Mouse (Mus musculus) olfactory bulb, adult 2 months (tissue): ENCODE measurements around the gene Rab14. TPM values are rescaled to one million over a fixed set of nuclear protein-coding genes. Genes with fewer than 3 reads are reported as not detected.

Source experiments
- H3K27ac ChIP-seq: fragments of 200-500 bp; 2 replicates; pipeline ENCODE4 v1.5.1; 2012; ENCODE audit warnings: low read depth, low read length; ENCODE audit not compliant: insufficient read depth
- H3K4me1 ChIP-seq: fragments of 200-500 bp; 2 replicates; pipeline ENCODE4 v1.6.1; 2012; ENCODE audit warnings: low read length; ENCODE audit not compliant: control insufficient read depth, insufficient read depth
- H3K4me3 ChIP-seq: fragments of 200-500 bp; 2 replicates; pipeline ENCODE4 v1.5.1; 2012; ENCODE audit warnings: mild to moderate bottlenecking, low read depth, low read length, moderate library complexity; ENCODE audit not compliant: insufficient read depth
- CTCF ChIP-seq: fragments of 200-500 bp; IDR thresholded peaks from 2 replicates; pipeline ENCODE4 v1.5.1; 2012; ENCODE audit warnings: low read depth, mild to moderate bottlenecking, low read length, moderate library complexity; ENCODE audit not compliant: insufficient read depth
- POLR2A ChIP-seq: fragments of 200-500 bp; IDR thresholded peaks from 2 replicates; pipeline ENCODE4 v1.6.1; 2012; ENCODE audit warnings: mild to moderate bottlenecking, low read depth, low read length, moderate library complexity; ENCODE audit not compliant: insufficient read depth
- WGBS: fragments of 180-500 bp; shearing (Covaris S2); methylation state at CpG from one replicate; pipeline ENCODE4 v1.1.7; 2018; 5-methylcytosine and 5-hydroxymethylcytosine counted together
- polyA plus RNA-seq: library from polyadenylated mRNA; stranded (reverse); fragments of >200 nt; gene quantifications from 2 replicates; pipeline ENCODE4 v1.2.4, GENCODE M21; 2012; ENCODE audit warnings: low replicate concordance; ENCODE audit not compliant: missing spikeins, insufficient read depth, insufficient read length

Gene Rab14
- polyA plus RNA-seq, 1 experiment, result 306 TPM

- no peak for TF ChIP-seq POLR2A
- TF ChIP-seq CTCF, result no peak
- peaks cover 7% of the 10 kb centered on the region for H3K4me1 ChIP-seq
- 80% methylated on average over 3 of the region's 3 CpGs for WGBS
- no peak overlapping the region for H3K27ac ChIP-seq
- no peak overlapping the region for H3K4me3 ChIP-seq
Measured at GRCm38 (mm10) chr2:35178153-35178552, 22.8 kb downstream of the Rab14 start.

GRCm38 (mm10) chr2:35175281-35176065, 25.4 kb downstream of the Rab14 start:
- no peak overlapping the region for H3K4me3 ChIP-seq
- 64% methylated on average over 12 of the region's 12 CpGs for WGBS

GRCm38 (mm10) chr2:35174100-35174499, 26.8 kb downstream of the Rab14 start:
- TF ChIP-seq POLR2A, result no peak
- no peak for TF ChIP-seq CTCF
- peaks cover 7% of the 10 kb centered on the region for H3K4me1 ChIP-seq
- no peak overlapping the region for H3K4me3 ChIP-seq
- H3K27ac ChIP-seq, result no peak overlapping the region
- WGBS, result 58% methylated on average over 5 of the region's 5 CpGs

More at GRCm38 (mm10) chr2:35175281-35176065, 25.4 kb downstream of the Rab14 start:
- Histone ChIP-seq H3K27ac (no peak overlapping the region), H3K4me1 (peaks cover 7% of the 10 kb centered on the region)
- no peak for TF ChIP-seq POLR2A
- TF ChIP-seq CTCF, result no peak

- WGBS, result 92% methylated on average over 5 of the region's 5 CpGs
- H3K4me3 ChIP-seq, result no peak overlapping the region
- peaks cover 7% of the 10 kb centered on the region for H3K4me1 ChIP-seq
- no peak overlapping the region for H3K27ac ChIP-seq
- TF ChIP-seq CTCF (no peak), POLR2A (no peak)
Measured at GRCm38 (mm10) chr2:35173666-35174065, 27.3 kb downstream of the Rab14 start.

- 92% methylated on average over 4 of the region's 4 CpGs for WGBS
Measured at GRCm38 (mm10) chr2:35172246-35172645, 28.7 kb downstream of the Rab14 start.

GRCm38 (mm10) chr2:35171341-35171861, 29.5 kb downstream of the Rab14 start:
- WGBS, result 83% methylated on average over 10 of the region's 10 CpGs
- TF ChIP-seq POLR2A (no peak), CTCF (no peak)
- H3K27ac ChIP-seq, result no peak overlapping the region
- H3K4me1 ChIP-seq, result peaks cover 7% of the 10 kb centered on the region
- no peak overlapping the region for H3K4me3 ChIP-seq

More at GRCm38 (mm10) chr2:35172246-35172645, 28.7 kb downstream of the Rab14 start:
- H3K4me3 ChIP-seq, result no peak overlapping the region
- H3K27ac ChIP-seq, result no peak overlapping the region
- peaks cover 7% of the 10 kb centered on the region for H3K4me1 ChIP-seq
- TF ChIP-seq POLR2A, result no peak
- TF ChIP-seq CTCF, result no peak

- WGBS, result 93% methylated on average over 2 of the region's 2 CpGs
- TF ChIP-seq CTCF (no peak), POLR2A (no peak)
- H3K4me3 ChIP-seq, result no peak overlapping the region
- H3K27ac ChIP-seq, result no peak overlapping the region
- no peaks in the 10 kb centered on the region for H3K4me1 ChIP-seq
Measured at GRCm38 (mm10) chr2:35169452-35169851, 31.5 kb downstream of the Rab14 start.

- WGBS, result 94% methylated on average over 5 of the region's 5 CpGs
- H3K4me3 ChIP-seq, result no peak overlapping the region
- no peak overlapping the region for H3K27ac ChIP-seq
- H3K4me1 ChIP-seq, result no peaks in the 10 kb centered on the region
- no peak for TF ChIP-seq CTCF
- TF ChIP-seq POLR2A, result no peak
Measured at GRCm38 (mm10) chr2:35166816-35167215, 34.1 kb downstream of the Rab14 start.

GRCm38 (mm10) chr2:35165416-35165815, 35.5 kb downstream of the Rab14 start:
- no peak overlapping the region for H3K4me3 ChIP-seq
- 94% methylated on average over 13 of the region's 13 CpGs for WGBS
- TF ChIP-seq CTCF, result no peak
- TF ChIP-seq POLR2A, result no peak
- no peaks in the 10 kb centered on the region for H3K4me1 ChIP-seq
- no peak overlapping the region for H3K27ac ChIP-seq
